Mouse (Mus musculus): ENCODE data around the gene Vmn1r78. TPM values are rescaled to one million over a fixed set of nuclear protein-coding genes. Genes with fewer than 3 reads are reported as not detected.
"Not testable (repeated sequence)": the region's sequence is repeated elsewhere in the genome, so short reads cannot be mapped to it uniquely, and the experiment has no call there.

Gene Vmn1r78
- not detected in 2 replicates for polyA plus RNA-seq (2011; ENCODE audit: insufficient read length, low read depth, missing spikeins)

GRCm38 (mm10) chr7:12149957-12150356 lies at the start of gene Vmn1r78:
TSS of gene Vmn1r78 (plus strand) at chr7:12150257.
- Histone ChIP-seq H3K4me1 (ENCODE audit: control insufficient read depth, insufficient read depth, low read length) (no peaks in the 10 kb centered on the region), H3K27ac (ENCODE audit: insufficient read depth, low read length) (no peak within 1 kb of the TSS), H3K4me3 (ENCODE audit: insufficient read depth, low read length) (no peak within 1 kb of the TSS)
- TF ChIP-seq POLR2A (IDR thresholded peaks at IDR 0.05; ENCODE audit: low read depth, low read length) = no peak

- H3K27ac ChIP-seq (ENCODE audit: insufficient read depth, low read length); H3K4me1 ChIP-seq (ENCODE audit: control insufficient read depth, insufficient read depth, low read length); H3K4me3 ChIP-seq (ENCODE audit: insufficient read depth, low read length): not testable (repeated sequence)
Measured at GRCm38 (mm10) chr7:12156463-12156862, 6.4 kb downstream of the Vmn1r78 start.

DNA sequence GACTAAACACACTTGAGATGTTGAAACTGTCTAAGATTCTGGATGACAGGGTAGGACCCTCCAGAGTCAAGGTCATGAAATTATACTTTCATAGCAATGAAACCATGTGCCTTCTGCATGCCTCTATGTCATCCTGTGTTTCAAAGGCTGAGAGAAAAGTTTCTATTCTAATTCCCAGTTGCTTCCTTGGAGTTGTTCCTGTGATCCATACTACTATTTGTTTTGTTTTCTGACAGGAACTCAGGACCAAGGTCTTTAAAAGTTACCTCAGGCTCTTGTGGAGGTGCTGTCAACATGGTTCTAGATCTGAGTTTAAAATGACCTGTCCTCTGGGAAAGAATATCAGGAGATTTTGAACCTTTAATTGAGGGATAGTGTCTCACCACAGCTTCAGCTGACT lies 20.9 kb downstream of the Vmn1r78 start, which contains the start of gene Vmn1r79:
Vmn1r79 (plus strand) TSS at position 301 of the 400 bp plus-strand sequence.
- not testable (repeated sequence) for H3K27ac ChIP-seq (ENCODE audit: insufficient read depth, low read length); H3K4me3 ChIP-seq (ENCODE audit: insufficient read depth, low read length); H3K4me1 ChIP-seq (ENCODE audit: control insufficient read depth, insufficient read depth, low read length)

DNA sequence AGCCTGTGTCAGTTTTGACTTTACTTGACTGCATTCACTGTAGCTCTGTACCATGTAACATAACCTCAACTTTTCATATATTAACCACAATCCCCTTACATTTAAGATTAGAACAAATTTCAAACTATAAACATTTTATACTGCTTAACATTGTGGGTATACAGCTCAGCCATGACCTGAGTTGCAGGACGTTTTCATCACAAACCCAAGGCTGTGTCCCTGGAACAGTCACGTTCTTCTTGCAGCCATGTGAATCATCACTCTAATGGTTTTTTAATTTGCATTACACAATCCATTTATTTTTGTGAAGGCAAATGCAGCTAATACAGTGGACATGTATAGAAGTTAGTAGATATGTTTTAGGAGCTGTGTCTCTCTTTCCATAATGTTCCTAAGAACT lies 22.9 kb downstream of the Vmn1r78 start:
- not testable (repeated sequence) for H3K4me1 ChIP-seq (ENCODE audit: control insufficient read depth, insufficient read depth, low read length); H3K27ac ChIP-seq (ENCODE audit: insufficient read depth, low read length); H3K4me3 ChIP-seq (ENCODE audit: insufficient read depth, low read length)

- Histone ChIP-seq H3K4me1 (ENCODE audit: control insufficient read depth, insufficient read depth, low read length) (no peaks in the 10 kb centered on the region), H3K4me3 (ENCODE audit: insufficient read depth, low read length) (no peak within 1 kb of the TSS), H3K27ac (ENCODE audit: insufficient read depth, low read length) (no peak within 1 kb of the TSS)
- TF ChIP-seq POLR2A (IDR thresholded peaks at IDR 0.05; ENCODE audit: low read depth, low read length) = no peak
- TF ChIP-seq CTCF (IDR thresholded peaks at IDR 0.05; ENCODE audit: borderline replicate concordance, insufficient read depth, low read length) = no peak
Measured at GRCm38 (mm10) chr7:12188986-12189385, 38.9 kb downstream of the Vmn1r78 start, which contains the start of gene Vmn1r80. TSS of gene Vmn1r80 (plus strand) at chr7:12189286.

GRCm38 (mm10) chr7:12204141-12204540 lies 54.1 kb downstream of the Vmn1r78 start:
- Histone ChIP-seq H3K27ac (ENCODE audit: insufficient read depth, low read length) (no peak overlapping the region), H3K4me1 (ENCODE audit: control insufficient read depth, insufficient read depth, low read length) (no peaks in the 10 kb centered on the region)
- TF ChIP-seq POLR2A (IDR thresholded peaks at IDR 0.05; ENCODE audit: low read depth, low read length) (no peak), CTCF (IDR thresholded peaks at IDR 0.05; ENCODE audit: borderline replicate concordance, insufficient read depth, low read length) (no peak)

More at GRCm38 (mm10) chr7:12204141-12204540, 54.1 kb downstream of the Vmn1r78 start:
- no peak overlapping the region for H3K4me3 ChIP-seq (ENCODE audit: insufficient read depth, low read length)

Other genes starting within 250 kb of the Vmn1r78 start
- gene Vmn1r76, start 212.0 kb upstream of the Vmn1r78 start, polyA plus RNA-seq (2011; ENCODE audit: insufficient read length, low read depth, missing spikeins) = not detected in 2 replicates
- gene Vmn1r77, start 113.5 kb upstream of the Vmn1r78 start, polyA plus RNA-seq (2011; ENCODE audit: insufficient read length, low read depth, missing spikeins) = not detected in 2 replicates
- gene Vmn1r79, start 21.0 kb downstream of the Vmn1r78 start, polyA plus RNA-seq (2011; ENCODE audit: insufficient read length, low read depth, missing spikeins) = not detected in 2 replicates
- not detected in 2 replicates for gene Vmn1r80, start 39.0 kb downstream of the Vmn1r78 start, polyA plus RNA-seq (2011; ENCODE audit: insufficient read length, low read depth, missing spikeins)
- 0.09 TPM in 1 of 2 replicates, not detected in the other for gene Vmn1r81, start 118.0 kb downstream of the Vmn1r78 start, polyA plus RNA-seq (2011; ENCODE audit: insufficient read length, low read depth, missing spikeins)
- not detected in 2 replicates for gene Vmn1r82, start 150.2 kb downstream of the Vmn1r78 start, polyA plus RNA-seq (2011; ENCODE audit: insufficient read length, low read depth, missing spikeins)
- not detected in 2 replicates for gene Vmn1r83, start 179.2 kb downstream of the Vmn1r78 start, polyA plus RNA-seq (2011; ENCODE audit: insufficient read length, low read depth, missing spikeins)
- not detected in 2 replicates for gene Vmn1r84, start 219.0 kb downstream of the Vmn1r78 start, polyA plus RNA-seq (2011; ENCODE audit: insufficient read length, low read depth, missing spikeins)